Mouse (Mus musculus): ENCODE data around the gene Myl4. TPM values are rescaled to one million over a fixed set of nuclear protein-coding genes. Genes with fewer than 3 reads are reported as not detected.
A peak's percentile ranks its signal among the peaks of the same experiment; 100 is the strongest.

Gene Myl4
- polyA plus RNA-seq, 1 experiment from 2014 or later, result 492 TPM

DNA sequence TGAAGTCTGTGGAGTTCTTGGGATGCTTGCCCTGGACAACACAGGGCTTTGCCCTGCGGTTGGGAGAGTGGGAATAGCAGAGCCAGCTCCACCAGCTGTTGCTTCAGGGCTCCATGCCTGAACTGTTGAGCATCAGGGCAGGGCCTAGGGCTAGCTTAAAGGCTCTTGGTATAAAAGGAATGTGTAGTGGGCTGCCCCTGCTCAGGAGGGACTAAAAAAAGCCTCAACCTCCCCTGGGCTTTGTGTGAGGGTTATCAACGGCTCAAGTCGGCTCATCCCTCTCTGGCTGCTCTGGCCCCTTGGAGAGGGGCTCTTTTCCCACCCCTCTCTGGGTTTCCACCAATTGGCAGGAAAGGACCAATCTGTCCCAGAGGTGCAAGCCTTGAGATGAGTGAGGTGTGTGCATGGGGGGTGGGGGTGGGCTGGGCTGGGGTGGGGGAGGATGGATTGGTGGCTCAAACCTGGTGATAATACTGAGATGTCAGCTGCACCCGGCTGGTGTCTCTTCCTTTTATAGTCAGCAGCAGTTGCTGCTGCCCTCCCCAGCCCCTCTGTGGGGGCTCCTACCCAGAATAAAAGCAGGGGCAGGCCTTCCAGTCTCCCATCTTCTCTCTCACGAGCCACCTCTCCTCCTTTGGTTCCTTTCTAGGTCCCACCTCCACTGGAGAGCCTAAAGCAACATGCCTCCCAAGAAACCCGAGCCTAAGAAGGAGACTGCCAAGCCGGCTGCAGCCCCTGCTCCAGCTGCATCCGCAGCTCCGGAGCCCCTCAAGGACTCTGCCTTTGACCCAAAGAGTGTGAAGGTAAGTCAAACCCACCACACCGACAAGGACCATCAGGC, 26.5 kb downstream of the Myl4 start:
- DNase-seq (ENCODE audit: low spot score), result peak; percentile 72
- no peak overlapping the region for H3K4me3 ChIP-seq (ENCODE audit: low read depth, low read length)
- peaks cover 10% of the 10 kb centered on the region; the same call in 1 of the 2 replicates for H3K4me1 ChIP-seq (ENCODE audit: control insufficient read depth, insufficient read depth, low read length)
- H3K9me3 ChIP-seq (ENCODE audit: control insufficient read depth, low read length), result no peaks in the 10 kb centered on the region
- ATAC-seq (ENCODE audit: low read depth), result peak; percentile 78
- WGBS, result 38% methylated on average over 9 of the region's 10 CpGs
- H3K36me3 ChIP-seq (ENCODE audit: control insufficient read depth, insufficient read depth, low read length), result no peaks in the 10 kb centered on the region
- H3K27me3 ChIP-seq (replicated peaks; ENCODE audit: control insufficient read depth, insufficient read depth, low read length), result peaks cover 4% of the 10 kb centered on the region; the same call in 1 of the 2 replicates
- 0 out of 2 replicates have a peak overlapping the region, but pooled peaks have one; percentile 23 for H3K27ac ChIP-seq (replicated peaks; ENCODE audit: low read depth, low read length)
- peak overlapping the region; percentile 45 for H3K9ac ChIP-seq (ENCODE audit: low read depth, low read length)
- no peak overlapping the region for H3K4me2 ChIP-seq (ENCODE audit: low read depth, low read length)

DNA sequence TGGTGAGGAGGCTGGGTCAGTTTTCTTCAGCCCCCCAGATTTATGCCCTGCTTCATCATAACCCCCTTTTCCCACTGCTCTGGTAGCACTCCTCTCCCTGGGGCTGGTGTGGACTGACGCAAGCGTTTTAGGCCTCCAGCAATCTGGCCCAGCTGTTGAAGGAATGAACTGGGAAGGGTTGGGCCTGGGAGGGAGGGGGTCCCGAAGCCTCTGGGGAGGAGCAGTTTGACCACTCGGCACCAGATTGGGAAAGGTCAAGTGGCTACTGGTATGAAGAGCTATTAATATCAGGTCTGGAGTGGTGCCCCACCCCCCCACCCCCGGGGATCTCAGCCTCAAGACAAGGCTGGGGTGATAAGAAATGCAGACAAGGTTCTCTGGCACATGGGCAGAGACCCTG, 27.6 kb downstream of the Myl4 start:
- no peak overlapping the region for H3K4me3 ChIP-seq (ENCODE audit: low read depth, low read length)
- no peak overlapping the region for H3K9ac ChIP-seq (ENCODE audit: low read depth, low read length)
- no peaks in the 10 kb centered on the region for H3K27me3 ChIP-seq (replicated peaks; ENCODE audit: control insufficient read depth, insufficient read depth, low read length)
- no peak for ATAC-seq (ENCODE audit: low read depth)
- no peak overlapping the region for H3K27ac ChIP-seq (replicated peaks; ENCODE audit: low read depth, low read length)
- WGBS, result 21% methylated on average over 5 of the region's 5 CpGs
- H3K36me3 ChIP-seq (ENCODE audit: control insufficient read depth, insufficient read depth, low read length), result no peaks in the 10 kb centered on the region
- no peaks in the 10 kb centered on the region for H3K9me3 ChIP-seq (ENCODE audit: control insufficient read depth, low read length)
- no peak for DNase-seq (ENCODE audit: low spot score)
- peaks cover 12% of the 10 kb centered on the region; the same call in 1 of the 2 replicates for H3K4me1 ChIP-seq (ENCODE audit: control insufficient read depth, insufficient read depth, low read length)
- H3K4me2 ChIP-seq (ENCODE audit: low read depth, low read length), result no peak overlapping the region

DNA sequence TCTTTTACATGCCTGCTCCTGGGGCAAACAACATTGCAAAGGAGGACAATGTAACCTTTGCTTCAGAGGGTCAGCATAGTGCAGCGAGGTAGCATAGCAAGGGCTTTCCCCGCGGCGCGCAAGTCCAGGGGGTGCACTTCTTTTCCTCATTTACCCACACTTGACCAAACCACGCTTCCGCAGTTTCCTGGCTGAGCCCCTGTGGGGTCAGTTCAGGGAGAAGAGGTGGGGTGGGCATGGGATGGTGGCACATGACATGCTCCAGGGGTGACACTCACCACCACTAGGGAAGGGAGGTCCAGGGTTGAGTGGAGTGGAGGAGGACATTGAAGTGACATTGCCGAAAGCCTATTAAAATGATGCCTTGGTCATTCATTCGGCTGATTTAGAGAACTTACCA, 28.6 kb downstream of the Myl4 start:
- Histone ChIP-seq H3K27ac (replicated peaks; ENCODE audit: low read depth, low read length) (no peak overlapping the region), H3K27me3 (replicated peaks; ENCODE audit: control insufficient read depth, insufficient read depth, low read length) (no peaks in the 10 kb centered on the region), H3K9ac (ENCODE audit: low read depth, low read length) (no peak overlapping the region), H3K4me2 (ENCODE audit: low read depth, low read length) (no peak overlapping the region), H3K4me3 (ENCODE audit: low read depth, low read length) (no peak overlapping the region), H3K4me1 (ENCODE audit: control insufficient read depth, insufficient read depth, low read length) (peaks cover 12% of the 10 kb centered on the region; the same call in 1 of the 2 replicates), H3K9me3 (ENCODE audit: control insufficient read depth, low read length) (no peaks in the 10 kb centered on the region), H3K36me3 (ENCODE audit: control insufficient read depth, insufficient read depth, low read length) (no peaks in the 10 kb centered on the region)
- ATAC-seq (ENCODE audit: low read depth), result no peak
- 93% methylated on average over 9 of the region's 9 CpGs for WGBS
- DNase-seq (ENCODE audit: low spot score), result no peak

DNA sequence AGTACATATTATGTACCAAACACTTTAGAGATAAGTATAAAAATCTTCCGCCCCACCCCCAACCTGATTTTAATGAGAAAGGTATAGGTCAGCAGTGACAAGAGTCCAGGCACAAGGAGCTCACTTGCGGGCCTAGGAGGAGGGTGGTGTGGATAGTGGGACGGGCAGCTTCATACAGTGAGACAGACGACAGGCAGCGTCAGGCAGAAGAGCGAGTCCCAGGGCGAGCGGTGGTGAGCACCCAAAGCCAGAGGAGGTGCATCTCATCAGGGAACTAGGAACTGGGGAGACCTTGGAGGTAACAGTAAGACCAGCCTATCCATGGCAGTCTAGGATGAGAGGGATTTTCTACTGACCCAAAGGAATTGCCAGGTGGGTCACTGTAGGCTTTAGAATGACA, 29.1 kb downstream of the Myl4 start:
- Histone ChIP-seq H3K4me3 (ENCODE audit: low read depth, low read length) (no peak overlapping the region), H3K4me2 (ENCODE audit: low read depth, low read length) (no peak overlapping the region), H3K36me3 (ENCODE audit: control insufficient read depth, insufficient read depth, low read length) (no peaks in the 10 kb centered on the region), H3K27me3 (replicated peaks; ENCODE audit: control insufficient read depth, insufficient read depth, low read length) (no peaks in the 10 kb centered on the region), H3K9me3 (ENCODE audit: control insufficient read depth, low read length) (no peaks in the 10 kb centered on the region), H3K4me1 (ENCODE audit: control insufficient read depth, insufficient read depth, low read length) (peaks cover 12% of the 10 kb centered on the region; the same call in 1 of the 2 replicates), H3K27ac (replicated peaks; ENCODE audit: low read depth, low read length) (no peak overlapping the region), H3K9ac (ENCODE audit: low read depth, low read length) (no peak overlapping the region)
- no peak for DNase-seq (ENCODE audit: low spot score)
- WGBS, result 94% methylated on average over 8 of the region's 8 CpGs
- ATAC-seq (ENCODE audit: low read depth), result no peak

DNA sequence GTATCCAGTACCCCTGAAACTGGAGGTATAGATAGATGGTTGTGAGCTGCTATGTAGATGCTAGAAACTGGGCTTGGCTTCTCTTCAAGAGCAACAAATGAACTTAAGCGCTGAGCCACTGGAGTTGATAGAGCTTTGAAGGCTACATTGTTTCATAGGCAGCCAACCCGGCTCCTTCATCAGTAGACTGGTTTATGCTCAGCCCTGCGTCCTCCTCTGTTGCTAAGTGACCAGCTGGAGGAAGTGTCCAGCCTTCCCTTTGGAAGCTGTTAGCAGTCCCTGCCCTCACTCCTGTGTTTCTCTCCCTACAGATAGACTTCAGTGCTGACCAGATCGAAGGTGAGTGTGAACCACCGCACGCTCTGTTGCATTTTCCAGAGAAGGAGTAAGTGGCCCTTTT, 29.6 kb downstream of the Myl4 start:
- no peak overlapping the region for H3K9ac ChIP-seq (ENCODE audit: low read depth, low read length)
- 72% methylated on average over 6 of the region's 6 CpGs for WGBS
- no peak overlapping the region for H3K4me2 ChIP-seq (ENCODE audit: low read depth, low read length)
- H3K27ac ChIP-seq (replicated peaks; ENCODE audit: low read depth, low read length), result no peak overlapping the region
- H3K4me1 ChIP-seq (ENCODE audit: control insufficient read depth, insufficient read depth, low read length), result peaks cover 12% of the 10 kb centered on the region; the same call in 1 of the 2 replicates
- no peak overlapping the region for H3K4me3 ChIP-seq (ENCODE audit: low read depth, low read length)
- no peaks in the 10 kb centered on the region for H3K36me3 ChIP-seq (ENCODE audit: control insufficient read depth, insufficient read depth, low read length)
- H3K27me3 ChIP-seq (replicated peaks; ENCODE audit: control insufficient read depth, insufficient read depth, low read length), result no peaks in the 10 kb centered on the region
- H3K9me3 ChIP-seq (ENCODE audit: control insufficient read depth, low read length), result no peaks in the 10 kb centered on the region
- DNase-seq (ENCODE audit: low spot score), result peak; percentile 17
- ATAC-seq (ENCODE audit: low read depth), result no peak

DNA sequence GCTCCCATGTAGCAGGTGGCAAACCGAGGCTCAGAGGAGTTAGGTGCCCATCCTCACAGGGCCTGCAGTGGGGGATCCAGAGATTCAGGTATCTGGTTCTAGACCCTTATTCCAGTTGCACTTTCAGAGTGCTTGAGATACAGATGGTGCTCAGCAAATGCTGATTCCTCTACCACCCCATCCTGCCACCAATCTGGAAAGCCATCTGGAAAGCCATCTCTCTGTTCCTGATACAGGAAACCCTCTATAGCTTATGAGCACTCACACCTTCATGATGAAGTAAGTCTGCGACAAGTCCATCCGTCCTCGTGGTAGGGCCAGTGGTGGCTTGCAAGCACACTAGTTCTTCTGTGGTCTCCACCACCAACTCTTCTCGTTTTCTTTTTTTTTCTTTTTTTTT, 30.1 kb downstream of the Myl4 start:
- no peak overlapping the region for H3K9ac ChIP-seq (ENCODE audit: low read depth, low read length)
- H3K27ac ChIP-seq (replicated peaks; ENCODE audit: low read depth, low read length), result no peak overlapping the region
- no peaks in the 10 kb centered on the region for H3K9me3 ChIP-seq (ENCODE audit: control insufficient read depth, low read length)
- DNase-seq (ENCODE audit: low spot score) (no peak), ATAC-seq (ENCODE audit: low read depth) (no peak)
- H3K36me3 ChIP-seq (ENCODE audit: control insufficient read depth, insufficient read depth, low read length), result no peaks in the 10 kb centered on the region
- 90% methylated on average over 5 of the region's 5 CpGs for WGBS
- H3K4me3 ChIP-seq (ENCODE audit: low read depth, low read length), result no peak overlapping the region
- H3K4me2 ChIP-seq (ENCODE audit: low read depth, low read length), result no peak overlapping the region
- peaks cover 12% of the 10 kb centered on the region; the same call in 1 of the 2 replicates for H3K4me1 ChIP-seq (ENCODE audit: control insufficient read depth, insufficient read depth, low read length)
- no peaks in the 10 kb centered on the region for H3K27me3 ChIP-seq (replicated peaks; ENCODE audit: control insufficient read depth, insufficient read depth, low read length)

DNA sequence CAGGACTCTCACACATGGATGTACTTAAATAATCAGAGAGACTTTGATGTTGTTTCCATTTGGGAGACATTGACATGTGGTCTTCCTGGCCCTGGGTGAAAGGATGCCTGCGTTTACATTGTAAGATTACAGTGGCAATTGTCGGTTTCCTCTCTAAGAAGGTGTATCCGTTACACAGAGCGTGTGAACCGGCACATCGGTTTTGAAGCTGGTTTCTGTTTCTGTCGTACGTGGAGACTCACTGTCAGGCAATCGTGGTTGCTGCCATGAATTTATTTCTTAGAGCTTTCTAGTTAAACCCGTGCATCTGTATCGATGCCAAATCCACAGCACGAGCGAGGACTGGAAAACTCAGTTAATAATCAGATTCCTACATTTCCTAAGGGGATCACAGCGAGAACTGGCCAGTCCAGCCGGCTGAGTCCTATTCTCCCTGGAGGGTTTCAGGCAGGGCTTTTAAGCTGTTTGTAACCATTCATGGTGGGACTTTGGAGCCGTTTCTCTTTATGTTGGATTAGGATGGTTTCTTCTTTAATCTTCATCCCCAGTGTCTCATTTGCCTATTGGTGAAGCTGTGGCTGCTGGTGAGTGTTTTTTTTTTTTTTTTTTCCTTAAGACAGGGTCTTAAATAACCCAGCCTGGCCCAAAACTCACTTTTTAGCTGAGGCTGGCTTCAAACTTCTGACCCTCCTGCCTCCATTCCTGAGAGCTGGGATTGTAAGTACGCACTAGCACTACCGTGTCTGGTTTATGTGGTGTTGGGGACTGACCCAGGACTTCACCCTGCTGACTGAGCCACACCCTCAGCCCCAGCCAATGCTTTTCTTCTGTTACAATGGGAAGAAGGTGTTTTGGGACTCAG, 31.2 kb downstream of the Myl4 start:
- Histone ChIP-seq H3K9ac (ENCODE audit: low read depth, low read length) (peak overlapping the region; percentile 32; the same call in 1 of the 2 replicates), H3K4me1 (ENCODE audit: control insufficient read depth, insufficient read depth, low read length) (peaks cover 12% of the 10 kb centered on the region; the same call in 1 of the 2 replicates), H3K27ac (replicated peaks; ENCODE audit: low read depth, low read length) (no peak overlapping the region), H3K4me3 (ENCODE audit: low read depth, low read length) (peak overlapping the region; percentile 21), H3K4me2 (ENCODE audit: low read depth, low read length) (peak overlapping the region; percentile 50), H3K36me3 (ENCODE audit: control insufficient read depth, insufficient read depth, low read length) (no peaks in the 10 kb centered on the region), H3K9me3 (ENCODE audit: control insufficient read depth, low read length) (no peaks in the 10 kb centered on the region), H3K27me3 (replicated peaks; ENCODE audit: control insufficient read depth, insufficient read depth, low read length) (no peaks in the 10 kb centered on the region)
- DNase-seq (ENCODE audit: low spot score), result peak; percentile 74
- ATAC-seq (ENCODE audit: low read depth), result no peak
- WGBS, result 21% methylated on average over 18 of the region's 18 CpGs

DNA sequence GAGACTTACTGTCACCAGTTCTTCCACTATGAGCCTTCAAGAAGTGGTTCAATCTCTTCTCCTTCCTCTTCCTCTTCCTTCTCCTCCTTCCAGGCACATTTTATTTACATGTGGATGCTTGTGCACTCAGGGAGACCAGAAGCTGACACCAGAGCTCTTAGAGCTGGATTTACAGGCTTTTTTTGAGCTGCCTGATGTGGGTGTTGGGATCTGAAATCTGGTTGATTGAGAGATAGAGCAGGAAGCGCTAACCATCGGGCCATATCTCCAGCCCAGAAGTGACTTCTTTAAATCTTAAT, 31.8 kb downstream of the Myl4 start:
- H3K27me3 ChIP-seq (replicated peaks; ENCODE audit: control insufficient read depth, insufficient read depth, low read length), result no peaks in the 10 kb centered on the region
- ATAC-seq (ENCODE audit: low read depth), result no peak
- peaks cover 12% of the 10 kb centered on the region; the same call in 1 of the 2 replicates for H3K4me1 ChIP-seq (ENCODE audit: control insufficient read depth, insufficient read depth, low read length)
- H3K36me3 ChIP-seq (ENCODE audit: control insufficient read depth, insufficient read depth, low read length), result no peaks in the 10 kb centered on the region
- H3K9ac ChIP-seq (ENCODE audit: low read depth, low read length), result no peak overlapping the region
- H3K9me3 ChIP-seq (ENCODE audit: control insufficient read depth, low read length), result no peaks in the 10 kb centered on the region
- 82% methylated on average over 2 of the region's 2 CpGs for WGBS
- no peak overlapping the region for H3K27ac ChIP-seq (replicated peaks; ENCODE audit: low read depth, low read length)
- H3K4me2 ChIP-seq (ENCODE audit: low read depth, low read length), result no peak overlapping the region
- no peak for DNase-seq (ENCODE audit: low spot score)
- no peak overlapping the region for H3K4me3 ChIP-seq (ENCODE audit: low read depth, low read length)
